Mouse (Mus musculus) forebrain, embryonic 10.5 days (tissue): ENCODE results near the gene Vmn1r54. TPM values are rescaled to one million over a fixed set of nuclear protein-coding genes. Genes with fewer than 3 reads are reported as not detected.

ENCODE experiments used
- DNase-seq: peaks from one replicate; pipeline ENCODE4 v3.0.0-alpha.2; 2017; ENCODE audit warnings: low spot score; ENCODE audit errors: extremely low spot score
- H3K27ac ChIP-seq: fragments of 300-500 bp; sonication (generic); 2 replicates; pipeline ENCODE4 v1.5.1; 2016; ENCODE audit warnings: mild to moderate bottlenecking
- H3K27me3 ChIP-seq: fragments of 300-500 bp; sonication (generic); 2 replicates; pipeline ENCODE4 v1.6.1; 2016; ENCODE audit warnings: mild to moderate bottlenecking; ENCODE audit not compliant: poor library complexity, severe bottlenecking
- H3K36me3 ChIP-seq: fragments of 300-500 bp; sonication (generic); replicated peaks from 2 replicates; pipeline ENCODE4 v1.6.1; 2016; ENCODE audit warnings: mild to moderate bottlenecking, moderate library complexity
- H3K4me1 ChIP-seq: fragments of 300-500 bp; sonication (generic); 2 replicates; pipeline ENCODE4 v1.6.1; 2016
- H3K4me3 ChIP-seq: fragments of 300-500 bp; sonication (generic); 2 replicates; pipeline ENCODE4 v1.5.1; 2016; ENCODE audit warnings: mild to moderate bottlenecking, moderate library complexity
- H3K9me3 ChIP-seq: fragments of 300-500 bp; sonication (generic); 2 replicates; pipeline ENCODE4 v1.6.1; 2016; ENCODE audit warnings: mild to moderate bottlenecking, moderate library complexity
- WGBS: fragments of 180-500 bp; shearing (Covaris S2); methylation state at CpG from one replicate; pipeline ENCODE4 v1.1.7; 2016; 5-methylcytosine and 5-hydroxymethylcytosine counted together
- polyA plus RNA-seq: library from polyadenylated mRNA; unstranded; fragments of >200 nt; fragmentation: Nextera tagmentation; extraction: Ambion mirVana; gene quantifications from 2 replicates; pipeline ENCODE4 v1.2.1, GENCODE M21; 2016

The Vmn1r54 gene
- polyA plus RNA-seq, 1 experiment from 2014 or later: not detected

DNA sequence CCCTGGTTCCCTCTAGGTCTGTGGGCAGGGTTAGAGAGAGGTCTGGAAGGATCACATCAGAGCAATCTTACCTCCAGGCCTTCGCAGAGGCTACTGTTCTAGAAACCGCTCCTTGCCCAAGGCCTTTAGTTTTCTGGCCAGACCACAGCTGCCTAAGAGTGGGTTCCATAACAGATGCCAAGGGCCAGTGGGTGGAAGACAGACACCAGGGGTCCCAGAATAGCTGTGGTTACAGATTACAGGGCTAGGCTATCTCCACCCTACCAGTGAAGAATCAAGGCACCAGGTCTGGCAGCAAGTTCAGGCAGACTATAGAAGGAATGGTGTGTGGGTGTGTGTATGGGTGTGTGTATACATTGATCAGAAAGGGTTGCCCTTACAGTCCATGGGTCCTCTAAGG is 72.9 kb downstream of the Vmn1r54 start:
- Histone ChIP-seq H3K9me3 (peaks cover 8% of the 10 kb centered on the region; the same call in 1 of the 2 replicates), H3K4me3 (no peak overlapping the region), H3K27ac (no peak overlapping the region), H3K4me1 (no peaks in the 10 kb centered on the region), H3K27me3 (peaks cover 4% of the 10 kb centered on the region; the same call in 1 of the 2 replicates), H3K36me3 (no peaks in the 10 kb centered on the region)
- WGBS: 94% methylated on average over 2 of the region's 2 CpGs
- DNase-seq: no peak

DNA sequence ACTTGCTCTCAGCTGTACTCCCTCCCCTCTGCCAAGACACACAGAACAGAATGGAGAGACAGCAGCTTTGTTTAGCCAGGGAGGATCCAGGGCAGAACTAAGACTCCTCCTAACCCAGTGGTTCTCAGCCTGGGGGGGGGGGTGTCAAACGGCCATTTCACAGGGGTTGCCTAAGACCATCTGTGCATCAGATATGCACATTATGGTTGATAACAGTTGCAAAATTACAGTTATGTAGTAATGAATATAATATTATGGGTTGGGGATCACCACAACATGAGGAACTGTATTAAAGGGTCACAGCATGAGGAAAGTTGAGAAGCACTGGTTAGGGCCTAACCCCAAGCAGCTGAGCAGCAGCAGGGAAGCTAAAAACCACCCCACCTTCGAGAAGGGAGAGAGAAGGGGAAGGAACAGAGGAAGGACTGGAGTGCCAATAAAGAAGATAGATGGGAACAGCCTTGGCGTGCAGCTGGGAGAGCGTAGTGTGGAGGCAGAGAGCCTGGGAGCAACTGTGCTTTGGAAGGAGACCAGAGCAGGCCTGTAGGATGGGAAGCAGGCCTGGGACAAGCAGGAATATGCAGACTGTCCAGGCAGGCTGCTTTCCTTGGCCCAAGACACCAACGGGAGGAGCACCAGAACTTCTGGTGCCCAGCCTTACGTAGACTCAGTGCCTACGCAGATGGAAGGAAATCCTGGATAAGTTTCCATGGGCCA is 73.5 kb downstream of the Vmn1r54 start:
- Histone ChIP-seq H3K9me3 (peaks cover 8% of the 10 kb centered on the region; the same call in 1 of the 2 replicates), H3K27ac (no peak overlapping the region), H3K36me3 (no peaks in the 10 kb centered on the region), H3K4me3 (no peak overlapping the region), H3K4me1 (no peaks in the 10 kb centered on the region; the same call in 1 of the 2 replicates), H3K27me3 (peaks cover 10% of the 10 kb centered on the region; the same call in 1 of the 2 replicates)
- no peak for DNase-seq
- WGBS: 83% methylated on average over 7 of the region's 7 CpGs

- H3K4me1 ChIP-seq: peaks cover 8% of the 10 kb centered on the region
- no peaks in the 10 kb centered on the region for H3K36me3 ChIP-seq
- H3K27me3 ChIP-seq: peaks cover 18% of the 10 kb centered on the region
- no peak overlapping the region for H3K27ac ChIP-seq
- H3K9me3 ChIP-seq: peaks cover 8% of the 10 kb centered on the region; the same call in 1 of the 2 replicates
- no peak for DNase-seq
- 86% methylated on average over 5 of the region's 5 CpGs for WGBS
- no peak overlapping the region for H3K4me3 ChIP-seq
These were observed 74.3 kb downstream of the Vmn1r54 start for GRCm38 (mm10) chr6:90320429-90320828.

Other genes starting within 250 kb of the Vmn1r54 start
- gene Vmn1r47, start 230.2 kb upstream of the Vmn1r54 start, polyA plus RNA-seq: not detected in 2 replicates
- gene Vmn1r48, start 209.5 kb upstream of the Vmn1r54 start, polyA plus RNA-seq: not detected in 2 replicates
- not detected in 2 replicates for gene Vmn1r49, start 167.8 kb upstream of the Vmn1r54 start, polyA plus RNA-seq
- not detected in 2 replicates for gene Vmn1r50, start 144.9 kb upstream of the Vmn1r54 start, polyA plus RNA-seq
- gene Vmn1r51, start 123.7 kb upstream of the Vmn1r54 start, polyA plus RNA-seq: 0.04 TPM in 1 of 2 replicates, not detected in the other
- gene Vmn1r52, start 71.5 kb upstream of the Vmn1r54 start, polyA plus RNA-seq: not detected in 2 replicates
- not detected in 2 replicates for gene V1ra8, start 43.5 kb upstream of the Vmn1r54 start, polyA plus RNA-seq
- not detected in 2 replicates for gene Vmn1r53, start 21.9 kb upstream of the Vmn1r54 start, polyA plus RNA-seq
- gene BC048671, start 54.9 kb downstream of the Vmn1r54 start, polyA plus RNA-seq: not detected in 2 replicates
- not detected in 2 replicates for gene Chst13, start 78.9 kb downstream of the Vmn1r54 start, polyA plus RNA-seq
- not detected in 2 replicates for gene Uroc1, start 87.0 kb downstream of the Vmn1r54 start, polyA plus RNA-seq
- gene Zxdc, start 123.2 kb downstream of the Vmn1r54 start, polyA plus RNA-seq: 5.5 and 6.3 TPM in 2 replicates
- 0.98 and 1.2 TPM in 2 replicates for gene Cfap100, start 182.5 kb downstream of the Vmn1r54 start, polyA plus RNA-seq
- gene Klf15, start 216.3 kb downstream of the Vmn1r54 start, polyA plus RNA-seq: 5.5 and 5.6 TPM in 2 replicates
- 1.7 and 2.1 TPM in 2 replicates for gene Aldh1l1, start 240.1 kb downstream of the Vmn1r54 start, polyA plus RNA-seq